Mouse (Mus musculus) hindbrain, embryonic 12.5 days (tissue): ENCODE results near the gene Tjap1. TPM values are rescaled to one million over a fixed set of nuclear protein-coding genes. Genes with fewer than 3 reads are reported as not detected.

Experiments
- ATAC-seq: fragments of 200-750 bp; cut with Nextera tagmentation; 2 replicates; pipeline ENCODE4 v1.8.0; 2017; ENCODE audit warnings: moderate TSS enrichment; ENCODE audit not compliant: low FRiP score
- H3K27ac ChIP-seq: fragments of 300-500 bp; sonication (generic); 2 replicates; pipeline ENCODE4 v1.5.1; 2016; ENCODE audit warnings: mild to moderate bottlenecking
- H3K27me3 ChIP-seq: fragments of 300-500 bp; sonication (generic); 2 replicates; pipeline ENCODE4 v1.6.1; 2016; ENCODE audit warnings: mild to moderate bottlenecking
- H3K36me3 ChIP-seq: fragments of 300-500 bp; sonication (generic); 2 replicates; pipeline ENCODE4 v1.6.1; 2016; ENCODE audit warnings: mild to moderate bottlenecking
- H3K4me1 ChIP-seq: fragments of 300-500 bp; sonication (generic); 2 replicates; pipeline ENCODE4 v1.6.1; 2016
- H3K4me2 ChIP-seq: fragments of 300-500 bp; sonication (generic); replicated peaks from 2 replicates; pipeline ENCODE4 v1.6.1; 2016; ENCODE audit warnings: mild to moderate bottlenecking
- H3K4me3 ChIP-seq: fragments of 300-500 bp; sonication (generic); 2 replicates; pipeline ENCODE4 v1.5.1; 2016; ENCODE audit warnings: mild to moderate bottlenecking
- H3K9ac ChIP-seq: fragments of 300-500 bp; sonication (generic); 2 replicates; pipeline ENCODE4 v1.6.1; 2016; ENCODE audit warnings: mild to moderate bottlenecking, moderate library complexity
- H3K9me3 ChIP-seq: fragments of 300-500 bp; sonication (generic); replicated peaks from 2 replicates; pipeline ENCODE4 v1.6.1; 2016; ENCODE audit warnings: mild to moderate bottlenecking
- WGBS: fragments of 180-500 bp; shearing (Covaris S2); methylation state at CpG from one replicate; pipeline ENCODE4 v1.1.7; 2016; 5-methylcytosine and 5-hydroxymethylcytosine counted together
- polyA plus RNA-seq: library from polyadenylated mRNA; unstranded; fragments of >200 nt; fragmentation: Nextera tagmentation; extraction: Ambion mirVana; gene quantifications from 2 replicates; pipeline ENCODE4 v1.2.1, GENCODE M21; 2016

Tjap1 gene
- polyA plus RNA-seq, 1 experiment from 2014 or later: 54.1 TPM

DNA sequence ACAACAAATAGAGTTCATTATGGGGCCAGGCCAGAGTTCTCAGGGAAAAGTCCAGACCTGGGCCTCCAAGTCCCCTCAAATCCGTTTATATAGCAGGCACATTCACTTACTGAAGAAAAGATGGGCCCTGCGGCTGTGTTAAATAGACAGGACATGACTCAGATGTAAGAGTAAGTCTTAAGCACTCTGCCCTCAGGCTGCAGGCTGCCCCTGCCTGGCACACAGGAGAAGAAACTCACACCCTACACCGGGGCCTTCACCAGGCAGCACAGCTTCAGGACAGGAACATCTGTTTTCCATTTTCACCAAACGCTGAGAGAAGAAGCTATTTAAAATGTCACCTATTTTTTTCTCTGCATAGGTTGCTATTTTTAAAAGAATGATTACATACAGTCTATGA is 5.2 kb downstream of the Tjap1 start:
- H3K9ac ChIP-seq: no peak overlapping the region
- H3K27me3 ChIP-seq: no peaks in the 10 kb centered on the region
- H3K4me3 ChIP-seq: no peak overlapping the region
- no peaks in the 10 kb centered on the region for H3K9me3 ChIP-seq
- WGBS: 77% methylated on average over 4 of the region's 4 CpGs
- H3K4me2 ChIP-seq: no peak overlapping the region
- no peak overlapping the region for H3K27ac ChIP-seq
- peaks cover 18% of the 10 kb centered on the region for H3K4me1 ChIP-seq
- ATAC-seq: no peak
- H3K36me3 ChIP-seq: peaks cover 36% of the 10 kb centered on the region

DNA sequence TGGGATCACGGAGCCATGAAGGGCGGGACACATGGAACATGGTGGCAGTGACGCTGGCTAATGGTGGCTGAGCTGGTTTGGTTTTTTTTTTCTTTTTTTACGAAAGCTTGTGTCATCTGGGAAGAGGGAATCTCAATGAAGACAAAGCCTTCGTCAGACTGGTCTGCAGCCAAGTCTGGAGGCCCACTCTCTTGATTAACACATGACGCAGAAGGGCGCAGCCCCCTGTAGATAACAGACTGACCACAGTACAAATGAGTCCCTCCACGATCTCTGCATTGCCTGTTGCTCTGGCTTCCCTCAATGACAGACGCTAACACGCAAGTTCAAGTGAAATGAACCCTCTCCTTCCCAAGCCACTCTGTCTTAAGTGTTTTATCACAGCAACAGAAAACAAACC is 7.3 kb downstream of the Tjap1 start:
- Histone ChIP-seq H3K27ac (no peak overlapping the region), H3K9ac (no peak overlapping the region), H3K4me3 (no peak overlapping the region), H3K9me3 (no peaks in the 10 kb centered on the region), H3K4me1 (peaks cover 4% of the 10 kb centered on the region; the same call in 1 of the 2 replicates), H3K27me3 (no peaks in the 10 kb centered on the region), H3K36me3 (peaks cover 44% of the 10 kb centered on the region), H3K4me2 (no peak overlapping the region)
- ATAC-seq: no peak
- WGBS: 90% methylated on average over 10 of the region's 10 CpGs

GRCm38 (mm10) chr17:46275034-46275433 is 7.8 kb downstream of the Tjap1 start:
- no peak overlapping the region for H3K27ac ChIP-seq
- peaks cover 46% of the 10 kb centered on the region for H3K36me3 ChIP-seq
- peaks cover 4% of the 10 kb centered on the region; the same call in 1 of the 2 replicates for H3K4me1 ChIP-seq
- H3K4me2 ChIP-seq: no peak overlapping the region
- H3K4me3 ChIP-seq: no peak overlapping the region
- H3K27me3 ChIP-seq: no peaks in the 10 kb centered on the region
- 80% methylated on average over 6 of the region's 6 CpGs for WGBS
- H3K9me3 ChIP-seq: no peaks in the 10 kb centered on the region
- no peak for ATAC-seq
- no peak overlapping the region for H3K9ac ChIP-seq

DNA sequence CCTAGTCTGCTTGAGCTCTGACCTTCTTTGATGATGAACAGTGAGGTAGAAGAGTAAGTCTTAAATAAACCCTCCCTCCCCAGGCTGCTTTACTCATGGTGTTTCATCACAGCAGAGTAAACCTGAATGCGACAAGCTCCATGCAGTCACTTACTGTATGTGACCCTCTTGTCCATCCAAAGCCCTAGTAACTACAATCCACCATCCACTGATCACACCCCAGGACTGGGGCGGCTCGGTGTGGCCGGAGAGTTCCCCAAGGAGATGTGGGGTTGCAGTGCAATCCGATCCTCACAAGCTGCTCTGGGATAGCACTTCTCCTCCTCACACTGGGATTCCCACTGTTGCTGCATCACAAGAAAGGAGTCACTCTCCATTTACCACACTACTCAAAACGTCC is 8.4 kb downstream of the Tjap1 start:
- Histone ChIP-seq H3K36me3 (peaks cover 50% of the 10 kb centered on the region), H3K9me3 (no peaks in the 10 kb centered on the region), H3K27me3 (no peaks in the 10 kb centered on the region), H3K9ac (no peak overlapping the region), H3K4me3 (no peak overlapping the region), H3K4me2 (no peak overlapping the region), H3K27ac (no peak overlapping the region), H3K4me1 (peaks cover 4% of the 10 kb centered on the region; the same call in 1 of the 2 replicates)
- no peak for ATAC-seq
- 70% methylated on average over 6 of the region's 6 CpGs for WGBS

GRCm38 (mm10) chr17:46273803-46274236 is 9.0 kb downstream of the Tjap1 start:
- Histone ChIP-seq H3K4me2 (no peak overlapping the region), H3K4me3 (no peak overlapping the region), H3K9me3 (no peaks in the 10 kb centered on the region), H3K27ac (no peak overlapping the region), H3K36me3 (peaks cover 49% of the 10 kb centered on the region), H3K27me3 (no peaks in the 10 kb centered on the region), H3K4me1 (peaks cover 4% of the 10 kb centered on the region; the same call in 1 of the 2 replicates), H3K9ac (no peak overlapping the region)
- no peak for ATAC-seq
- WGBS: 74% methylated on average over 1 of the region's 1 CpGs

GRCm38 (mm10) chr17:46272675-46273074 is 10.2 kb downstream of the Tjap1 start:
- WGBS: 92% methylated on average over 5 of the region's 5 CpGs
- Histone ChIP-seq H3K4me2 (no peak overlapping the region), H3K4me3 (no peak overlapping the region), H3K9ac (no peak overlapping the region), H3K9me3 (no peaks in the 10 kb centered on the region), H3K27me3 (no peaks in the 10 kb centered on the region), H3K36me3 (peaks cover 48% of the 10 kb centered on the region), H3K27ac (no peak overlapping the region), H3K4me1 (no peaks in the 10 kb centered on the region)
- no peak for ATAC-seq

- Histone ChIP-seq H3K27ac (no peak overlapping the region), H3K9ac (no peak overlapping the region), H3K9me3 (no peaks in the 10 kb centered on the region), H3K27me3 (no peaks in the 10 kb centered on the region), H3K4me1 (no peaks in the 10 kb centered on the region), H3K4me2 (no peak overlapping the region), H3K4me3 (no peak overlapping the region), H3K36me3 (peaks cover 48% of the 10 kb centered on the region)
- 98% methylated on average over 2 of the region's 2 CpGs for WGBS
- ATAC-seq: no peak
Measured at GRCm38 (mm10) chr17:46272058-46272457, 10.8 kb downstream of the Tjap1 start.

DNA sequence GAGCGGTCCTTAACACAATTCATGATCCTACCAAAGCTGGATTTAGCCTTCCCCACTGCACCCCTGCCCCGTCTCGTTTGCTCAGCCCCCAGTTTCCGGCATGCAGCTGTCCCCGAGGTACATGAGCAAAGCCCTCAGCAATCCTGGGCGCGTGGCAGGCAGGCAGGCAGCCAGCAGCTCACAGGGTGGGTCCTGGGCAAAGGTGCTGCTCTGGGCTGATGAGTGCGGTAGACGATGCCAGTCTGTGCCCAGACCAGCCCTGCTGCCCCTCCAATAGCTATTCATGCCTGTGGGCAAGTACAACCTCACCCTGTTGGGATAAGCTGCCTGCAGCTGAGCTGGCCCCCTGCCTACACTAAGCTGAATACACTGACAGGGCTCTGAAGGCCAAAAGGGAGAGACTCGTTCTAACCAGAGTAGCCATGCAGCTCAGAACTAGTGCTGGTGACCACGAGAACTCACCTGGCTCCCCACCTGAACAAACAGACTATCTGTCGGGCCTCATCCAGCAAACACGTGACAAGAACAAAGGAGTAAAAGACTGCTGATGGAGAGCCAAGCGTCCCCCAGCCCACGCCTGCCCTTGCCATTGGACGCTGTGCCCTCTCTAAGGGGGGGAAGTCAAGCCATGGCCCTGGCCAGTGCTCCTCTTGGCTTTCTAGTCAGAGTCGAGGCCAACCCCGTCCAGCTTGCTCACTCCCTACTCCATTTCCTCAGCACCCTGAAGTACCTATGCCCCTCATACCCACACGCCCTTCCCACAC is 12.9 kb downstream of the Tjap1 start:
- Histone ChIP-seq H3K4me1 (no peaks in the 10 kb centered on the region; the same call in 1 of the 2 replicates), H3K27ac (no peak overlapping the region), H3K4me2 (no peak overlapping the region), H3K9ac (no peak overlapping the region; the same call in 1 of the 2 replicates), H3K27me3 (no peaks in the 10 kb centered on the region), H3K9me3 (no peaks in the 10 kb centered on the region), H3K36me3 (peaks cover 56% of the 10 kb centered on the region), H3K4me3 (no peak overlapping the region)
- WGBS: 90% methylated on average over 19 of the region's 19 CpGs
- ATAC-seq: no peak

- peaks cover 65% of the 10 kb centered on the region for H3K36me3 ChIP-seq
Measured at GRCm38 (mm10) chr17:46268026-46268720, 14.7 kb downstream of the Tjap1 start.

GRCm38 (mm10) chr17:46267511-46267910 is 15.3 kb downstream of the Tjap1 start:
- H3K9me3 ChIP-seq: no peaks in the 10 kb centered on the region
- no peak overlapping the region for H3K4me3 ChIP-seq
- H3K9ac ChIP-seq: no peak overlapping the region
- H3K36me3 ChIP-seq: peaks cover 72% of the 10 kb centered on the region
- H3K4me2 ChIP-seq: no peak overlapping the region
- ATAC-seq: no peak
- no peaks in the 10 kb centered on the region for H3K27me3 ChIP-seq
- no peaks in the 10 kb centered on the region; the same call in 1 of the 2 replicates for H3K4me1 ChIP-seq
- no peak overlapping the region for H3K27ac ChIP-seq
- 89% methylated on average over 7 of the region's 7 CpGs for WGBS

More at GRCm38 (mm10) chr17:46268026-46268720, 14.7 kb downstream of the Tjap1 start:
- 78% methylated on average over 10 of the region's 10 CpGs for WGBS
- no peak overlapping the region for H3K27ac ChIP-seq
- no peak overlapping the region for H3K4me2 ChIP-seq
- ATAC-seq: no peak
- no peak overlapping the region for H3K4me3 ChIP-seq
- no peaks in the 10 kb centered on the region for H3K9me3 ChIP-seq
- H3K9ac ChIP-seq: peak overlapping the region; percentile 13; the same call in 1 of the 2 replicates
- H3K27me3 ChIP-seq: no peaks in the 10 kb centered on the region
- H3K4me1 ChIP-seq: no peaks in the 10 kb centered on the region; the same call in 1 of the 2 replicates

GRCm38 (mm10) chr17:46266986-46267385 is 15.8 kb downstream of the Tjap1 start:
- Histone ChIP-seq H3K9ac (no peak overlapping the region), H3K36me3 (peaks cover 77% of the 10 kb centered on the region), H3K4me2 (no peak overlapping the region), H3K4me1 (no peaks in the 10 kb centered on the region; the same call in 1 of the 2 replicates), H3K4me3 (no peak overlapping the region), H3K27me3 (no peaks in the 10 kb centered on the region), H3K9me3 (no peaks in the 10 kb centered on the region), H3K27ac (no peak overlapping the region)
- WGBS: 62% methylated on average over 6 of the region's 6 CpGs
- no peak for ATAC-seq

DNA sequence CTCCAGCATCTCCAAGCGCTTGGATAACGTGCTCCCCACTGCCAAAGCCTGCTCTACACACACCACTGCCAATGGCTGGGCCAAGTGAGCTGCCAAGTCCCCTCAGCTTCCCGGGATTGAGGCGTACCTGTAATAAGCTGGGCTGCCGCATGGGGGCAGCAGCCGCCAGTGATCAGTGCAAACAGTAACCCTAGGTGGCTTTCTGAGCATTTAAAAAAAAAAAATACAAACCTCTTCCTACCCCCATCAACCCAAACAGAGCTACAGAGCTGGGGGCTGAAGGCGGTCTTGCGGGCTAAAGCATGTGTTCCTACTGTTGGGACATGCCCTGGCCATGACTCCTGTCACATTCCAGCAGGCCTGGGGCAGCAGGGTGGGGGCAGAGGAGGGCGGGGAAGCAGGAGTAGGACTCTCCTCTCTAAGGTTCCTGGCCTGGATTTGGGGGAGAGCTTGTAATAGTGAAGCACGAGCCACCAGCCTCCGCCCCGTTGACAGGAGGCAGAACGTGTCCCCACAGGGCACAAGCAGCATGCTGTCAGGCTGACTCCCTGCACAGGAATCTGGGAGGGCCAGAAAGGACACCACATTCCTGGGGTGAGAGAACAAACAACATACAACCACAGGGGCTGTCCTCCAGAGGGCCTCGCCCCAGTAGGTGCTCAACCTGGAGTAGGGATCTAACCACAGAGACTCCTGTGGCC is 16.8 kb downstream of the Tjap1 start:
- WGBS: 33% methylated on average over 14 of the region's 14 CpGs
- H3K9ac ChIP-seq: no peak overlapping the region
- ATAC-seq: 0 out of 2 replicates have a peak, but pooled peaks have one; percentile 7
- H3K27ac ChIP-seq: no peak overlapping the region
- no peaks in the 10 kb centered on the region for H3K9me3 ChIP-seq
- no peak overlapping the region for H3K4me2 ChIP-seq
- no peaks in the 10 kb centered on the region; the same call in 1 of the 2 replicates for H3K4me1 ChIP-seq
- no peak overlapping the region for H3K4me3 ChIP-seq
- peaks cover 80% of the 10 kb centered on the region for H3K36me3 ChIP-seq
- no peaks in the 10 kb centered on the region for H3K27me3 ChIP-seq
